Mouse (Mus musculus) ovary, postnatal 14 days (tissue): Measurements from ENCODE around the gene Cobl.

Source experiments
- DNase-seq: peaks from one replicate; pipeline ENCODE4 v3.0.0; 2022; ENCODE audit warnings: low spot score

The Cobl gene

GRCm38 (mm10) chr11:12309423-12310023 lies 155.2 kb downstream of the Cobl start:
- DNase-seq: no peak

GRCm38 (mm10) chr11:12304879-12305278 lies 159.9 kb downstream of the Cobl start:
- no peak for DNase-seq

GRCm38 (mm10) chr11:12299701-12300446 lies 164.9 kb downstream of the Cobl start:
- no peak for DNase-seq

- DNase-seq: no peak
These were observed 173.2 kb downstream of the Cobl start for GRCm38 (mm10) chr11:12291654-12291935.

GRCm38 (mm10) chr11:12290911-12291653 lies 173.7 kb downstream of the Cobl start:
- DNase-seq: peak; percentile 58

- DNase-seq: no peak
These were observed 179.3 kb downstream of the Cobl start for GRCm38 (mm10) chr11:12285319-12286021.

GRCm38 (mm10) chr11:12280711-12281110 lies 184.0 kb downstream of the Cobl start:
- no peak for DNase-seq

GRCm38 (mm10) chr11:12274276-12274675 lies 190.5 kb downstream of the Cobl start:
- no peak for DNase-seq

- no peak for DNase-seq
These were observed 191.0 kb downstream of the Cobl start for GRCm38 (mm10) chr11:12273726-12274125.

GRCm38 (mm10) chr11:12258411-12258810 lies 206.3 kb downstream of the Cobl start:
- no peak for DNase-seq

- no peak for DNase-seq
These were observed 207.2 kb downstream of the Cobl start for GRCm38 (mm10) chr11:12257324-12258118.

- no peak for DNase-seq
These were observed 219.3 kb downstream of the Cobl start for GRCm38 (mm10) chr11:12245327-12245915.

GRCm38 (mm10) chr11:12236341-12236740 lies 228.4 kb downstream of the Cobl start:
- no peak for DNase-seq

GRCm38 (mm10) chr11:12234876-12235275 lies 229.9 kb downstream of the Cobl start:
- no peak for DNase-seq

- no peak for DNase-seq
These were observed 230.6 kb downstream of the Cobl start for GRCm38 (mm10) chr11:12234126-12234525.

GRCm38 (mm10) chr11:12232743-12233125 lies 232.0 kb downstream of the Cobl start:
- no peak for DNase-seq

- DNase-seq: peak; percentile 33
These were observed 232.6 kb downstream of the Cobl start for GRCm38 (mm10) chr11:12232041-12232742.

- peak; percentile 67 for DNase-seq
These were observed 233.2 kb downstream of the Cobl start for GRCm38 (mm10) chr11:12231481-12232035.

- no peak for DNase-seq
These were observed 235.3 kb downstream of the Cobl start for GRCm38 (mm10) chr11:12229411-12229810.

GRCm38 (mm10) chr11:12227343-12227742 lies 237.4 kb downstream of the Cobl start:
- no peak for DNase-seq
